Mouse (Mus musculus): ENCODE results near the gene Pfkl.
A peak's percentile ranks its signal among the peaks of the same experiment; 100 is the strongest.
"Not testable (repeated sequence)": the region's sequence is repeated elsewhere in the genome, so short reads cannot be mapped to it uniquely, and the experiment has no call there.

The Pfkl gene

GRCm38 (mm10) chr10:78009945-78010293 is at the start of gene Pfkl:
Gene Pfkl (minus strand): TSS chr10:78010083.
- no peak for DNase-seq (ENCODE audit: low spot score)

DNA sequence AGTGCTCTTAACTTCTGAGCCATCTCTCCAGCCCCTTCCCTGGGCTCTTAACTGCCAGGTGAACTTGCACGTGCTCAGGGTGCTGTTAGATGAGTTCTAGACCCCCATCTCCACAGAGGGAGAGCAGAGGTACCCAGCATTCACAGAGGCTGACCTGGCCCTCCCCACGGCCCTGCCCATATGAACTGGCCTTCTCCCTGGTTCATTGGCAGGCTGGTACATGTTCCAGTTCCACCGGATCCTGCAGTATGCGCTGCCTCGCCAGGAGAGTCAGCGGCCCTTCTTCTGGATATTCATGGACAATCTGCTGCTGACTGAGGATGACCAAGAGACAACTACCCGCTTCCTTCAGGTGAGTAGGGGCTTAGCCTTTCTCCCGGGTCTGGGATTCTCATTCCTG is 47.2 kb upstream of the Pfkl start:
- no peak for DNase-seq (ENCODE audit: low spot score)

- no peak for DNase-seq (ENCODE audit: low spot score)
These were observed 45.0 kb upstream of the Pfkl start for GRCm38 (mm10) chr10:78054633-78055565.

DNA sequence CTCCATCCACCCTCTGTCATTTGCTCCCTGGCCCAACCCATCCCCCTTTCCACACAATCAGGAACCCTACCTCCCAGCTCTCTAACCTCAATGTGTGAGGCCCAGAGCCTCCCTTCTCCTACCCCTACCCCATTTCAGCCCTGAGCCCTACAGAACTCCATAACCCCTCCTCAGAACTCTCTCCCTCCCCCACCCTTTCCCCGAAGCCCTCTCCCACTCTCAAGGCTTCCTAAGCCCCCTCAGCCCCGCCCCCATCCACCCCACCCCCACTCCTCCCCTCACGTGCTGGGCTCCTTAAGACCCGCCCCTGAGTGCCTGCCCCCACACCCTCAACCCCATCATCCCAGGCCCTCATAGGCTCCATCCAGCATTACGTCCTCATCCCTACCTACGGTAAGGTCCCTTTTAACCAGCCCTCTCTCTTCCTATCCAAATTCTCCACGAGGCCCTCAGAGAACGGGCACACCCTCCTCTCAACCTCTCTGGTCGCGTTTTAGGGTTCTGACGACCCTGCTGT is 39.7 kb upstream of the Pfkl start:
- DNase-seq (ENCODE audit: low spot score): no peak

GRCm38 (mm10) chr10:78048061-78048730 is 38.3 kb upstream of the Pfkl start:
- DNase-seq (ENCODE audit: low spot score): no peak

DNA sequence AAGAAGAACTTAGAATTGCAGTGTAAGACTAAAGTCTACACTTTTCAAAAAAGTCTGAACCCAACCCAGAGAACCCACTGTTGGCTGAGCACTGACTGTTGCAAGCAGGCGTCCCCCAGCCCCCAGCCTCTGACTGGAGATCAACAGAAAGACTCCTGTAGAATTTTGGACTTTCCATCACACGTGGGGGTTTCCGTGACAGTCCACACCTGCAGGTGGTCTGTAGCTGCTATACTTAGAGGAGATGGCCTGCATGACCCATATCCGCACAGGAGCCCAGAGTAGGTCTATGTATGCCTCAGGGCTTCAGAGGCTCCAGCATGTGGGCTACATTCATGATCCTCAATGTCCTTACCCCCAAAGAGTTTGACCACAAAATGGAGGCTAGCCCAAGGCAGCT is 36.5 kb upstream of the Pfkl start:
- DNase-seq (ENCODE audit: low spot score): no peak

GRCm38 (mm10) chr10:78044531-78044930 is 34.6 kb upstream of the Pfkl start:
- no peak for DNase-seq (ENCODE audit: low spot score)

GRCm38 (mm10) chr10:78043406-78043836 is 33.5 kb upstream of the Pfkl start, which contains the start of gene Aire:
Gene Aire (minus strand): TSS chr10:78043610.
- DNase-seq (ENCODE audit: low spot score): peak; percentile 80

DNA sequence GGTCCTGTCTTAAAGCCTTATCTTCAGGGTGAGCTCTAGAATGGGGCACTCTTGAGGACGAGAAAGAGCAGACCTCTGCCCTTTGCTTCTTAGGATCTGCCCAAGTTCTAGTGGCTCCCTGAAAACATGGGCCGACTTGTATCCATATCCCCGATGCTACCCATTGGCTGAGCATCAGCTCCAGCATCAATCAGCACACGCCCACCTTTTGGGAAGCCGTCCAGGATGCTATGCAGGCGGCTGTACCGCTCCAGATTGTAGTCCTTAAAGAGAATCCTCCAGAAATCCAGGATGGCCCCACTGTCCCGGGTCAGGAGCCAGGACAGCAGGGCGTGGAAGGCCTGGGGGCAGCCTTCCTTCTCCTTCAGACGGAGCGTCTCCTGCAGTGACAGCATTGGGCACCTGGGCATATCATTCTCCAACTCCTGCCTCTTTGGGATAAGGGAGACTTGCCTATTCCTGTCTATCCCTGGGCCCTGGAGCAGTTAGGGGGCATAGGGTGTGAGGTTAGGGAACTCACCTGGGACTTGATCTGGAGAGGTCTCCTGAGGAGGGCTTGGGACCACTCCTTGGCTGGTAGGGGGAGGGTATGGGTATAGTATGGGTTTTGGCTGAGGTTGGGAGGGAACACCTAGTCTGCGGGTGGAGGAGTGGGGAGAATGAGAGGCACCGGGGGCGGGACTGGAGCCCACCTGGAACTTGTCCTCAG is 33.0 kb upstream of the Pfkl start:
- no peak for DNase-seq (ENCODE audit: low spot score)

GRCm38 (mm10) chr10:78042096-78042495 is 32.2 kb upstream of the Pfkl start:
- no peak for DNase-seq (ENCODE audit: low spot score)

DNA sequence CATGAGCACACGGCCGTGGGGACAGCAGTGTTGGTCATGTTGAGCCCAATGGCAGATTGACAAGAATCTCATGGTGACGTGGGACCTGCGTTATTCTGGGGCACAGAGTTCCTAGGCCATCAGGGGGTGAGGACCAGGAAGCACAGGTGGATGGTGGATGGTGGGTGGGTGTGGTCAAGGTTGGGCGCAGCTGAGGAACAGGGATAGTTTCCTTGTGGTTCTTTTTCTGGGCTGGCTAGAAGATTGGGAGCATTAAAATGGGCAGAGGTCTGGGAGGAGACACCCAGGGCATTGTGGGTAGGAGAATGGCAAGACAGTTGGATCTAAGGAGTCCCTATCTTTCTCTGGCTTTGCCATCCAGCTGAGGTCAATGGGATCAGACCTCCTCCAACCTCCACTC is 31.8 kb upstream of the Pfkl start, which contains the start of gene Dnmt3l:
Gene Dnmt3l, plus strand, starts transcription at position 301 of the 400 bp plus-strand sequence.
- DNase-seq (ENCODE audit: low spot score): no peak

DNA sequence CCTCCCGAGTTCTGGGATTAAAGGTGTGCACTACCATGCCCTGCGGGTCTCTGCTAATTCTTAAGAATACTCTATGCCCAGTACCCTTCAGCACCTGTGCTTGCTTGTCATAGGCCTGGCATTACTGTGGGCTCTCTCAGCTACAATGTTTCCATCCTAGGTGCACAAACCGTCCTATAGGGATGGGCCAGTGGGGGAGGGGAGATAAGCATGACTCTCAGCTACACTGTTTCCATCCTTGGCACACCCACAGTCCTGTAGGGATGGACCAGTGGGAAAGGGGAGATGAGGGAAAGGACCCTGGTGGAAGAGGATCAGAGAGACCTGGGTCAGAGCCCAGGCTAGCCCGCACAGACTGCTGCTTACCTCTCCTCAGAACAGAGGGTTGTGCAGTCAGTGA is 27.3 kb upstream of the Pfkl start:
- no peak for DNase-seq (ENCODE audit: low spot score)

- DNase-seq (ENCODE audit: low spot score): no peak
These were observed 22.1 kb upstream of the Pfkl start for GRCm38 (mm10) chr10:78031987-78032386.

GRCm38 (mm10) chr10:78029080-78029479 is 19.2 kb upstream of the Pfkl start:
- no peak for DNase-seq (ENCODE audit: low spot score)

GRCm38 (mm10) chr10:78028129-78028528 is 18.2 kb upstream of the Pfkl start:
- peak; percentile 90 for DNase-seq (ENCODE audit: low spot score)

DNA sequence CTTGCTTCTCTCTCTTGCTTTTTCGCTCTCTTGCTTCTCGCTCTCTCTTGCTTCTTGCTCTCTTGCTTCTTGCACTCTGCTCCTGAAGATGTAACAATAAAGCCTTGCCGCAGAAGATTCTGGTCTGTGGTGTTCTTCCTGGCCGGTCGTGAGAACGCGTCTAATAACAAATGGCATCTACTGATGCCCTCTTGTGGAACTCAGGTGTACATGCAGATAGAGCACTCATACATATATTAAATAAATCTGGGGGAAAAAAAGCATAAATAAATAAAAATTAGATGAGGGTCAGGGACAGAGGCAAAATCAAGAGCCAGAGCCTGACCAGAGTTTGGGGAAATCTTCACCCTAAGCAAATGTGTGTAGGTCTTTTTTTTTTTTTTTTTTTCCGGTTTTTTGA is 15.6 kb upstream of the Pfkl start:
- not testable (repeated sequence) for DNase-seq (ENCODE audit: low spot score)

GRCm38 (mm10) chr10:78019984-78020383 is 10.1 kb upstream of the Pfkl start:
- DNase-seq (ENCODE audit: low spot score): not testable (repeated sequence)

DNA sequence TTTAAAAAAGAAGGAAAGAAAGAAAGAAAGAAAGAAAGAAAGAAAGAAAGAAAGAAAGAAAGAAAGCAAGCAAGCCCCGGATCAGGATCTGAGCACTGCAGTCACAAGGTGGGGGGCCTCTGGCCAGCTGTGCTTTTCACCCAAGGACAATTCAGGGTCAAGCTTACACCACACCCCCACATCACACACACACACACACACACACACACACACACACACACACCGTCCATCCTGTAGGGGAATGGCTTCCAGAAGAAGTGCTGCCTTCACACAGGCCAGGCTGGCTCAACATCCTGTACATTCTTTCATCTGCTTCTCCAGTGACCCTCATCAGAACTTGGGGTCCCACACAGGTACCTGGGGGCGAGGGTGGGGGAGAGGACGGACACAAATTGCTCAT is 9.4 kb upstream of the Pfkl start:
- DNase-seq (ENCODE audit: low spot score): no peak

DNA sequence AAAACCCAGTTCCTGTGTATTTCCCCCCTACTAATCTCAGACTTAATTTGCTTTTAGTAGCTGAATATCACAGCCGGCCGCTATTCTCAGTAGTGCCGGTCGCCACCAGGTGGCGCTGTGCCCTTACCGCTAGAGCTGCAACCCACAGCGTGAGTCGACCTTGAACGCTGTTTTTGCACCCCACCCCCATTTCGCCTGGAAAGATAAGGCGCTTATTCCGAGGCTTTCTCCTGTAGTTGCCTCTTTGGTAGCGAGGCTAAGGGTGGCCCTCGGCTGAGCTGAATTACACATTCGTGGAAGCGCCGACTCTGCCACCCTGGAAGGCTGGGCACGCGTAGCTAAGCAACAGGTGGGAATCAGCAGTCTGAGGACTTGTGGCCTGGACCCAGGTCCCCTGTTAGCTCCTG is 8.9 kb upstream of the Pfkl start:
- DNase-seq (ENCODE audit: low spot score): peak; percentile 94

DNA sequence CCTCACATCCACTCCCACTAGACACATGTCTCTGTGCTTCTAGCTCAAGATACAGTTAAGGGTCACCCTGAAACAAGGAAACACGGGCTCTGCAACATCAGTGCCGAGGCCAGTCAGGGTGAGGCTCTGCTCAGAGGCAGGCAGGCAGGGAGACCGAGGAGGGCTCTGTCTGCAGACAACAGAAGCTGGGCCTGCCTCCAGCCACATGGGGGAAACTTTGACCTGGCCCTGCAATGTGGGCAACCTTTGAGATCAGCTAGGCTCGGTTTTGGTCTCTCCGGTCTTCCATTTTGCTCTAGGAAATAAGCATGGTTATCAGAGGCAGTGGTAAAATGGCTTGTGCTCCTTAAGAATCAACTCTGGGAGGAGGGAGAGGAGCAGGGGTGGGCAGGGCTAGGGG is 6.5 kb upstream of the Pfkl start:
- no peak for DNase-seq (ENCODE audit: low spot score)

- DNase-seq (ENCODE audit: low spot score): no peak
These were observed 5.6 kb upstream of the Pfkl start for GRCm38 (mm10) chr10:78015489-78015888.
